Mouse (Mus musculus): ENCODE measurements around the gene St3gal6.

Gene St3gal6

DNA sequence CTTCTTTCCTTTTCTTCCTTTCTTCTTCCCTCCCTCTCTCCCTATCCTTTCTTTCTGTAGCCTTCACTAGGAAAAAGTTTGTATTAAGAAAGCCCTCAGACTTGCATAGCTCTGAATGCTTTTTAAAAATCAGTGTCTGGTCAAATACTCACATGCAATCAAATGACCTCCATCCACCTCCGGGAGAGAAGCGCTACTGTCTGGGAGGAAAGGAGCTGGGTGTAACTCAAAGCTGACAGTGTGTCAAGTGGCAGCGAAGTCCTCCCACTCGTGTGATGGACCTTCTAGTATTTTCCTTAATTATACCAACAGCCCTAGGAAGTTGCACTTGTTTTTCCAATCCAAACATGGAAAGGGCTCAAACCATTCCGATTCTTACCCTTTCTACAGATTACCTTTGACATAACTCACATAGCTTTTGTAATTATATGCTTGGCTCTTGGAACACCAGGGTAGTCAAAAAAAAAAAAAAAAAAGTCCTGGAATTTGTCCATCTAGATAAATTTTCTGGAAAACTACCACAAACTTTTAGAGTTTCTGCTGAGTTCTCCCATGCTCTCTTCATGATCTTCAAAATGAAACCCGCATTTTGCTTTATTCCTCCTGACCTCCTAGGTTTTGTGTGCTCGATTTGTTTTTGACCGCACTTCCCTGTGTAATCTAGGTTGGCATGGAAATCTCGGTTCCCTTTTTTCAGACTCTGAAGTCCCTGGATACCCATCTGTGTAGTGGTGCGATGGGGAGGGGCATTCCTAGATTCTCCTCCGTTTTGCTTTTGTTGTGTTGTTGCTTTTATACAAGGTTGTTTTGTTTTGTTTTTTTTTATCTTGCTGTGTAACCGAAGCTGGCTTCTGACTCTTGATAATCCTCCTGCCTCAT is at the start of gene St3gal6:
Gene St3gal6, minus strand, starts transcription at position 272 of the 879 bp plus-strand sequence.
- in situ Hi-C loops (cut with MboI, MseI): loop anchor here (5.0 to 25.0 kb wide), 3 partner anchors 62 to 938 kb away; partner anchors contain the start of gene Riox2

GRCm38 (mm10) chr16:58570694-58571264 is 46.7 kb upstream of the St3gal6 start:
- in situ Hi-C loops (cut with MboI, MseI): no loop called here

DNA sequence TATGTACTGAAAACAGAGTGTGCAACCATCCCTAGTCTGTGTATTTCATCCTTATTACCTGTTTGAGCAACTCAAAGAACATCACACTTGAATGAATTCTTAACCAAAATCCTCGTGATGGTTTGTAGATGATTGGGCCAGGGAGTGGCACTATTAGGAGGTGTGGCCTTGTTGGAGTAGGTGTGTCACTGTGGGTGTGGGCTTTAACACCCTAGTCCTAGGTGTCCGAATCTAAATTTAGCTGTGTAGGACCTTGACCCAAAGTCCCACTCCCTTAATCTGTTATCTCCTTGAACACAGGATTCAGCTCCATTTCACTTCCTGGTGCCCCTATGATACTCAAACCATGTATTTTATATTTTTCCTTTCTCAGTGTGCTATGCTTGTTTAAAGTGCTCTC is 37.2 kb upstream of the St3gal6 start:
- in situ Hi-C loops (cut with MboI, MseI): no loop called here

- in situ Hi-C loops (cut with MboI, MseI): no loop called here
Observed at GRCm38 (mm10) chr16:58556067-58556830, 32.2 kb upstream of the St3gal6 start.

DNA sequence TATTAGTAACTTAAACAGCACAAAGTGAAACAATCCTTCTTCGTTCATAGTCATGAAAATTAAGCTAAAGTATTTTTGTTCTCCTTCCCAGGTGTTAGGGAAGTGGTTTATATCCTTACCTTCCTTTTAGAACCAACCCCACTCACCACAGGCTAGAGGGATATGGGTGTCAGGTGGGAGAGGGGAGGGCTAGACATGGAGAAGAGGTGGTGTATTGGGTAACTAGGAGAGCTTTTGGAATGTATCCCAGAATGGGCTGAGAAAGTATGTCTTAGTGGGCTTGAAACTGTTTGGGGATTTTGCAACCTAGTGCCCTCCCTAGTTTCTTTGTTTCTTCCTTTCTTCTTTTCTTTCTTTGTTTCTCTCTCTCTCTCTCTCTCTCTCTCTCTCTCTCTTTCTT is 30.6 kb upstream of the St3gal6 start:
- in situ Hi-C loops (cut with MboI, MseI): no loop called here

GRCm38 (mm10) chr16:58548042-58548441 is 24.0 kb upstream of the St3gal6 start:
- in situ Hi-C loops (cut with MboI, MseI): no loop called here

DNA sequence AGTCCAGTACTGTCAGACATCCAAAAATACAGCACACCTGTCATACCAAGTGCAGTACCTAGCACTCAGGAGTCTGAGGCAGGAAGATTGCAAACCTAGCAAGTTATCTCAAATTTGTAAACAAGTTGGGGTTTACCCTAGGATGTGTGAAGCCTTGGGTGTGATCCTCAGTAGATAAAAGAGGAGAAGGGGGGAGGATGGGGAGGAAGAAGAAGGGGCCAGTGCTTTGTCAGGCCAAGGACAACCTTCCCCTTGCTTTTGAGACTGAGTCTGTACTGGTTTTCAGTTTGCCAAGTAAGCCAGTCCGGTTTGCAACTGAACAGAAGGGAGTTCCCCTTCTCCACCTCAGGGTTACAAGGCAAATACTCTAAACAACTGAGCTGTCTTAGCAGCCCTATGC is 22.1 kb upstream of the St3gal6 start:
- in situ Hi-C loops (cut with MboI, MseI): no loop called here

- in situ Hi-C loops (cut with MboI, MseI): loop anchor here (10.0 kb wide), 2 partner anchors 75 to 635 kb away; partner anchors contain the start of gene Gm813
Observed at GRCm38 (mm10) chr16:58539490-58539889, 15.4 kb upstream of the St3gal6 start.

DNA sequence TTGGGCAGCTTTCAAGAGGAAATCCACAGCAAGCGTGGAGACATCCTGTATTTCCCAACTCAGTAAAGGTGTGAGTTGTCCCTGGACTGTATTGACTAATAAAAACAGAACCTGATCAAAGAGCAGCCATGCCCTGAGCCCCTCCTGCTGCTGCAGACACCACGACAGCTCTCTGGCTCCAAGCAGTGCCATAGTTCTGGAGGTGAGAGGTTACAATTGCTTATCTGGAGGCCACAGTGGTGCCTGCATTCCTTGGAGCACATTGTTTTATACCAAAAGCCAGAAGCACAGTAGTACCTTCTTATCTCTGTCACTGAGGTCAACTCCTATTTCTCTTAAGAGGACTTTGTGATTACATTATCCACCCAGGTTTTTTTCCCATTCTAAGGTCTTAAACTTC is 15.0 kb upstream of the St3gal6 start:
- in situ Hi-C loops (cut with MboI, MseI): loop anchor here (10.0 kb wide), 2 partner anchors 76 to 634 kb away; partner anchors contain the start of gene Gm813

GRCm38 (mm10) chr16:58536076-58536475 is 12.0 kb upstream of the St3gal6 start:
- in situ Hi-C loops (cut with MboI, MseI): loop anchor here (10.0 kb wide), 2 partner anchors 79 to 631 kb away; partner anchors contain the start of gene Gm813

- in situ Hi-C loops (cut with MboI, MseI): loop anchor here (10.0 kb wide), 2 partner anchors 80 to 630 kb away; partner anchors contain the start of gene Gm813
Observed at GRCm38 (mm10) chr16:58535236-58535635, 11.2 kb upstream of the St3gal6 start.

- in situ Hi-C loops (cut with MboI, MseI): loop anchor here (10.0 kb wide), 2 partner anchors 80 to 630 kb away; partner anchors contain the start of gene Gm813
Observed at GRCm38 (mm10) chr16:58534245-58535142, 10.5 kb upstream of the St3gal6 start.

- in situ Hi-C loops (cut with MboI, MseI): loop anchor here (10.0 kb wide), 2 partner anchors 81 to 629 kb away; partner anchors contain the start of gene Gm813
Observed at GRCm38 (mm10) chr16:58533742-58534141, 9.7 kb upstream of the St3gal6 start.

DNA sequence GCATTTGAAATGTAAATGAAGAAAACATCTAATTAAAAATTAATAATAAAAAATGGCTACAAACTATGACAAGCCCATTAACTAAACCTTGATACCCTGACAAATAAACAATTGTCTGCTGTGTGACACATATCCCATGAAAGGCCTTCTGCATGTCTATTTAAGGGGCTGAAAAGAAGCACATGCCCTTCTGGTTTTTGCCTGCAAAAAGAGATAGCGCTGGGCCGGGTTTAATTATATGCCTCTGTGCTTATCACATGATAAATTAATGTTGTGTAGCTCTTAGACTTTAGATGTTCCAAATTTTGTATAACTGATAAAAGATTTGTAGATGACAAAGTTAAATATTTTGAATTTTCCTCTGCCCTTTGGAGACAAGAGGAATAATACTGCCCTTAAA is 9.2 kb upstream of the St3gal6 start:
- in situ Hi-C loops (cut with MboI, MseI): loop anchor here (10.0 kb wide), 2 partner anchors 82 to 628 kb away; partner anchors contain the start of gene Gm813

GRCm38 (mm10) chr16:58532511-58532910 is 8.5 kb upstream of the St3gal6 start:
- in situ Hi-C loops (cut with MboI, MseI): loop anchor here (10.0 kb wide), 2 partner anchors 82 to 628 kb away; partner anchors contain the start of gene Gm813

DNA sequence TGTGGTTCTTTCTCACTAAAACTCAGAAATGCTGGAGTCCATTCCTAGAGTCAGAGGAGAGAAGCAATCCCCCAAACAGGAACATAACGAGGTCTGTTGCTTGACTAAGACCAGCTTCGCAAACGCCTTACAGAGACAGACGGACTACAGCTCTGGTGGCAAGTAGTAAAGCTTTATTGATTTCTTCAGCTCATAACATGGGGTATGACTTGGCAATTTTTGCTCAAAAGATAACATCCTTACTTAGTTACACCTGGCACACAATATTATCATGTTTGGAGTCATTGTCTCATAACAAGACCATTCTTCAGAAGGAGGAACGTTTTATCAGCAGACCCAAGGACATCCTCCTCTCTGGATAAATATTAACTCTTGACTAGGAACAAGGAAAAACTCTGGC is 3.8 kb upstream of the St3gal6 start:
- in situ Hi-C loops (cut with MboI, MseI): loop anchor here (10.0 kb wide), 1 partner anchor 137 kb away; no protein-coding TSS in a partner anchor

DNA sequence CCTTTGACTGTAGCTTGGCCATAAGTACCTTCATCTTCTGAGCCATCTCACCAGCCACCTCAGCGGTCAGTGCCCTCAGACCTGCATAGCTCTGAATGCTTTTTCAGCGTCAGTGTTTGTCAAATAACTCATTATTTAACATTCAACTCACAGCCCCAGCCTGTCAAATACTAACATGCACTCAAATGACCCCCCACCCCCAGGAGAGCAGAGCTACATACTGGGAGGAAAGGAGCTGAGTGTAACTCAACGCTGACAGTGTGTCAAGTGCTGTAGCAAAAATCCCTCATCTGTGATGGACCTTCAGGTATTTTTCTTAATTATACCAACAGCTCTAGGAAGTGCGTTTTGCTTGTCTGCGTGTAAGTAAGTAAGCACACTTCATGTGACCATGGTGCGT is 2.7 kb upstream of the St3gal6 start:
- in situ Hi-C loops (cut with MboI, MseI): loop anchor here (10.0 kb wide), 1 partner anchor 138 kb away; no protein-coding TSS in a partner anchor

- in situ Hi-C loops (cut with MboI, MseI): loop anchor here (10.0 kb wide), 1 partner anchor 139 kb away; no protein-coding TSS in a partner anchor
Observed at GRCm38 (mm10) chr16:58525832-58526231, 1.8 kb upstream of the St3gal6 start.

GRCm38 (mm10) chr16:58523044-58523859 is 791 bp downstream of the St3gal6 start:
- in situ Hi-C loops (cut with MboI, MseI): loop anchor here (5.0 to 25.0 kb wide), 3 partner anchors 61 to 939 kb away; partner anchors contain the start of gene Riox2
